Mouse (Mus musculus) erythroid progenitor cell, adult 5-6 weeks (primary cell): Measurements from ENCODE around the gene Ifit1. TPM values are rescaled to one million over a fixed set of nuclear protein-coding genes. Genes with fewer than 3 reads are reported as not detected.
"Not testable (repeated sequence)": the region's sequence is repeated elsewhere in the genome, so short reads cannot be mapped to it uniquely, and the experiment has no call there.

Experiments used
- ATAC-seq: replicated peaks from 2 replicates; pipeline ENCODE4 v1.8.0; 2016; ENCODE audit warnings: moderate number of reproducible peaks, mild to moderate bottlenecking, moderate TSS enrichment, inconsistent platforms; ENCODE audit not compliant: poor library complexity, low FRiP score, severe bottlenecking
- total RNA-seq, 2 experiments: library from RNA; stranded (forward) in 1 of 2; stranded (reverse) in 1 of 2; fragments of 150-400 nt in 1 of 2; fragments of 186-747, 209-891 nt in 1 of 2; gene quantifications; 2 replicates each; pipeline versions ENCODE4 v1.2.3 to v1.2.4; 2015 to 2017; ENCODE audit warnings: low replicate concordance in 2 of 2

Ifit1 gene
- total RNA-seq (2015; ENCODE audit: low replicate concordance) = 4.0 and 9.6 TPM in 2 replicates
- 4.9 and 11.6 TPM in 2 replicates for total RNA-seq (2017; ENCODE audit: low replicate concordance)

DNA sequence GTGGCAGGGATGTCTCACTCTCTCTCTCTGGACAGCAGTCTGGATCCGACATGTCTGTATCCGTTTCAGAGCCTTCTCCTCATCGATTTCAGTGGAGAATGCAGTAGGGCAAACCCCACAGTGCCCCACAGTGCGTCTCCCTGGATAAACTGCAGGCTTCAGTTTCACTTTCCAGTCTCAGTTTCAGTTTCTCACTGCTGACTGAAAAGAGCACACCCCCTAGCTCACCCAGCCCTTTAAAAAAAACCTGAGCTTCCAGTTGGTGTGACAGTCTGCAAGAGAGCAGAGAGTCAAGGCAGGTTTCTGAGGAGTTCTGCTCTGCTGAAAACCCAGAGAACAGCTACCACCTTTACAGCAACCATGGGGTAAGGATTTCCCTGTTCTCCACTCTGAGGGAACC is at the start of gene Ifit1, which contains the start of gene Ifit1bl2:
Gene Ifit1, plus strand, starts transcription at position 249 of the 400 bp plus-strand sequence.
Gene Ifit1bl2, minus strand, starts transcription at position 121 of the 400 bp plus-strand sequence.
- ATAC-seq = peak; percentile 58

DNA sequence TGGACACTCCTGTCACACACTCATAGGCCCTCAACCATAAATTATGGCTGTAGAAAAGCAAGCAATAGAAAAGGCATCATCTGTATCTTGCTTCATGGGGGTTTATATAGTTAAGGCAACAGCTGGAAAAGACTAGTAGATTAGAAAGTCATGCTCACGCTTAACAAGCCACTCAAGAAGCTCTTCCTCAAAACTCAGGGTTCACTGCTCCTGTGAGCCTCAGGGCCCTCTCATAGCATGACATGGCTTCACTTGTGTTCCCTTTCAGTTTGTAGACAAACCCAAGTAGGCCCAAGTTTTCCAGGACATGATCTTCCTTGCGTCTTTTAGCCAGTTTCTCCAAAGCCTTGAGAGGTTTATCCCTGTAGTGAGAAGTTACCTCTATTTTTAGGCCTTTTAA is 47.2 kb upstream of the Ifit1 start:
- ATAC-seq = no peak

DNA sequence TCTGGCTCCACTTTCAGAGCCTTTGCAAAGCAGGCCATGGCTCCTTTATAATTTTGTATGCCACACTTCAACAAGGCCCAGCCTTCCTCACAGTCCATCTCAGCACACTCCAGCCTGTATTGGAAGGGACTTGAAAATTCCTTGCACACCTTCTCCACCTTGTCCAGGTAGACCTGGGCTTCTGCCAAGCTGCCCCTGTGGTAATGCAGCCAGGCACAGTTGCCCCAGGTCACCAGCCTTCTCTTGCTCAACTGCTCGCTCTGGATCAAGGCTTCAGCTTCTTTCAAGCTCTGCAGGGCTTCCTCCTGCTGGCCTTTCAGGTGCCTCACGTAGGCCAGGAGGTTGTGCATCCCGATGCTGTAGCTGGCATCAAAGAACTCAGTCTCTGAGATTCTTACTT is 46.1 kb upstream of the Ifit1 start:
- ATAC-seq = not testable (repeated sequence)

DNA sequence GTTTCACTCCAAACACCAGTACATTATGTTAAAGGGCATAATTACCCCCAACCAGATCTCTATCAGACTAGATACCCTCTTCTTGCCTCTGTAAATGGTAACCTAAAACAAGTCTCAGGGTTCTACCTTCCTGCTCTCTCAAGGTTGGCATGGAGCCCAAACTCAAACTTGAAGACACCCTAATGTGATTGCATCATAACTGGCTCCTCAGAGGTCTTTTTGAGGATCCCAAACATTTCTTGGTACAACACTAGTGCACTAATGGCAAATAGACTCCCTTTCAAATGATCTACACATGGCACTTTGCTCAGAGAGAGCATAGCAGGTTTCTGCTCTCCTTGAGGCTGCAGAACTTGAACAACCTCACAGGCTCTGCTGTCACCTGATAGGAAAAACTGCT is 43.9 kb upstream of the Ifit1 start:
- no peak for ATAC-seq

DNA sequence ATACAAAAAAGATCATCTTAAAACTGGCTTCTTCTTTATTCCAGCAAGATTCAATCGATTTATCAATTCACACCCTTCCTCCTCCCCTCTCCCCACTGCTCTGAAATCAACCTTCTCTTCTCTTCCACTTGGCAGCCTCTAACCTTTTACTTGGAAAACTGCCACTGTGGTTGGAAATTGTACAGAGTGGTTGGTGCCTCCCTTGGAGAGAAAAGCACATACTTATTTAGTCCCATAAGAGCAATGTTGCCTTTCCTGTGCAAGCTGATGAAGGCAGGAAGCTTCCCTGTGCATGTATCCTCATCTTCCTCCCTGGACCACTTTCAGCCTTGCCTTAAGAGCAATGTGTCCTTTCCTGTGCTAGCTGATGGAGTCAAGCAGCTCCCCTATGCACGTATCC is 42.3 kb upstream of the Ifit1 start:
- no peak for ATAC-seq

DNA sequence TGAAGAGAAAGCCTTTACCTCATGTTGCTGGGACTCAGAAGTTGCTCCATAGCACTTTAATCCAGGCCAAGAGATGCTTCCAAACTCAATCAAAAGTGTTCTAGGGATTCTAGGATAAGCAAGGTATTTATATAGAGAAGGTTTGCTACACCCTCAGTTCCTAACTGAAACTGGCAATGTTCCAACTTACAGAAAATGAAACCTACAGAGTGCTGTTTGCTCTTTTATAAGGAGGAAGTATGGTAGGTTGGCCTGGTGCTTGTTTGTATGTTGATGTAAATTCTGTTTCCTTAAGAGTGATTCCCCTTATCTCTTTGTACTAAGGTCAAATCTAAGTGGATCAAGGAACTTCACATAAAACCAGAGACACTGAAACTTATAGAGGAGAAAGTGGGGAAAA is 41.4 kb upstream of the Ifit1 start:
- ATAC-seq = not testable (repeated sequence)

DNA sequence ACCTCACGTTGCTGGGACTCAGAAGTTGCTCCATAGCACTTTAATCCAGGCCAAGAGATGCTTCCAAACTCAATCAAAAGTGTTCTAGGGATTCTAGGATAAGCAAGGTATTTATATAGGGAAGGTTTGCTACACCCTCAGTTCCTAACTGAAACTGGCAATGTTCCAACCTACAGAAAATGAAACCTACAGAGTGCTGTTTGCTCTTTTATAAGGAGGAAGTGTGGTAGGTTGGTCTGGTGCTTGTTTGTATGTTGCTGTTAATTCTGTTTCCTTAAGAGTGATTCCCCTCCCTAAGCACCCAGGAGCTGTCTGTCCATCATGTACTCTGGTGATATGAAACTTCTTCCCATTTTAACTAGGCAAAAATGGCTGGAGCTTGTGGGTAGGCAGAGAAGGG is 38.8 kb upstream of the Ifit1 start, which contains the start of gene Ifit1bl1:
Gene Ifit1bl1, minus strand, starts transcription at position 69 of the 400 bp plus-strand sequence.
- ATAC-seq = not testable (repeated sequence)

DNA sequence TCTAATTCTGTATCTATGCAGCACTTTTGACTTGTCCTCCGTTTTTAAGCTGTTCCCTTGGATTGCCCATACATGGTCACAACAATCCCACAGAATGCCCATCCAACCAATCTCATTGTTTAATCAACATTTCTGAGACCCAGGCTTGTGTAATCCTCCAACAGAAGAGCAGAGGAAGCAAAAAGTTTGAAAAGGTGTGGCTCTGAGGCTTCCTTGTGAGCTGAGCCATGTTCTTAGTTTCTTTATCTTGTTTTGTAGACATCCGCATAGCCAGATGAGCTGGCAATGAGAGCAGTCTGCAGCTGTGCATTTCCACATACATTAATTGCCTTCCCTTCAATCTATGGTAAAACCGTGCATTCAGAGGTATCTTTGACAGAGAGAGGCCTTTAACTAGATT is 35.2 kb upstream of the Ifit1 start:
- no peak for ATAC-seq

DNA sequence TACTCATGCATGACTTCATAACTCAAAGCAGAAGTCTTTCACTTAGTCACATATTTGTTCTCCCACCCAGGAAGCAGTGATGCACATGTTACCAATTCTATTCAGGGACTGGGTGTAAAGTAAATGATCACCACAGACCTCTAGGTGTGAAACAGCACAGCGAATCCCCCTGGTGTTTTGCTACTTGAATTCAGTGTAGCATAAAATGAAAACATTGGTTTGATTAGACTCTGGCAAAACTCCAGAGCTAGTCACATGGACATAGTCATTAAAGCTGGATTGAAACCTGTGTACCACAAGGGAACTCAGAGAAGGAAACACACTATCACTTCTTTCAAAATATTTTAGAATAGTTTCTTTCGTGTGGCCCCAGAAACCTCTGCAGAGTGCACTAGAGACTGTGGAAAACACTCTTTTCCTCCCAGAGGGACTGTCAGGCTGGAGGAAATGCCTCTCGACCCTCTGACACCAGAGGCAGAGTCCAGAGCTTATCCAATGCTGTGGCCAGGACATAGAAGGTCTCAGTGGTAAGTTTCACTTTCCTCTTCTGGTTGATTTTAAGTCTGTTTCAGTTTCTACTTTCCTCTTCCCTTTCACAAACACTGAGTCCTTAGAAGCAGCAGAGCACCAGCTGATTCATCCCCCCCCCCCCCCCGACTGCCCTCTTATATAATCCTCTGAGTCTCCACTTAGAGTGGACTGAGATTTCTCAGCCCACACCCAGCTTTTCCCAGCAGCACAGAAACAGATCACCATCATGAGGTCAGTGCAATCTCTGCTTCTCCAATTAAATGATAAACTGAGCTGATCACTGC is 33.2 kb upstream of the Ifit1 start, which contains the start of gene Ifit3b:
Gene Ifit3b, plus strand, starts transcription at position 734 of the 815 bp plus-strand sequence.
- not testable (repeated sequence) for ATAC-seq

DNA sequence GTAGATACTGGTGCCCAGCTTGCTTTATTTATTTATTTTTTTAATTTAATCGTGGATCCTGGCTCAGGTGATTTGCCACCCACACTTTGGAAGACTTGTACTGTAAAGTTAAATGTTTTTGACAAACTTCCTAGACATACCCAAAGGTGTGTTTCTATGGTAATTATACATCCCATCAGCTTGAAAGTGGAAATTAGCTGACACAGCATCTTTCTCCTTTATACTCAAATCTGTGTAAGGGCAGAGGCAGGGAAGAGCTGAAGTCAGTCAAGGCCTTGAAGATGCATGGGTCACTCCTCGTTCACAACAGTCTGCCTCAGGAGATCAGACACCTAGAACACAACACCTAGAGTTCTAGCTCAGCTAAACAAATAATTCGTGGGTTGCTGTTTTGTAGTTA is 30.6 kb upstream of the Ifit1 start:
- not testable (repeated sequence) for ATAC-seq

DNA sequence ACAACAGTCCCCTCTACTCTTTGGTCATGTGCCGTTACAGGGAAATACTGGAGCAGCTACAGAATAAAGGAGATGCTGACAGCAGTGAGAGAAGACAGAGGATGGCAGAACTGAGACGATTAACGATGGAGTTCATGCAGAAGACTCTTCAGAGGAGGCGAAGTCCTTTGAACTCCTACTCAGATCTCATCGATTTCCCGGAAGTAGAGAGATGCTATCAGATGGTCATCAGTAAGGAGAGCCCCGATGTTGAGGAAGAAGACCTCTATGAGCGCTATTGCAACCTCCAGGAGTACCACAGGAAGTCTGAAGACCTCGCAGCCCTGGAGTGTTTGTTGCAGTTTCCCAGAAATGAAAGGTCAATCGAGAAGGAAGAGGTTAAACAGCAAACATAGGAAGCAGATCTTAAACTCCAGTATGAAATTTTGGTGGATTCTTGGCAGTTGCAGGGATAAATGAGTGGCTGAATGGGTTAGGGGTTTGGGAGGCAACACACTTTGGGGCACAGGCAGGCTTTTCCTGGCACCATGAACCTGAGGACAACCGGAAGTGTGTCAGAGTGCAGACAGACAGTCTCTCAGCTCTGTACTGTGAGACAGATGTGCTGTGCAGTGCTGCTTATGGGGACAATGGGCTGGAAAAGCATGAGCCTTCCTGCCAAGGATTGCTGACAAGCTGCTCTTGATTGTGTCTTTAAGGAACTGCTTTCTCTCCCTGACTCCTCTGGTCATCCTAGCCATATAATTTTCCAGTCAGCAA is 28.2 kb upstream of the Ifit1 start:
- ATAC-seq = not testable (repeated sequence)

DNA sequence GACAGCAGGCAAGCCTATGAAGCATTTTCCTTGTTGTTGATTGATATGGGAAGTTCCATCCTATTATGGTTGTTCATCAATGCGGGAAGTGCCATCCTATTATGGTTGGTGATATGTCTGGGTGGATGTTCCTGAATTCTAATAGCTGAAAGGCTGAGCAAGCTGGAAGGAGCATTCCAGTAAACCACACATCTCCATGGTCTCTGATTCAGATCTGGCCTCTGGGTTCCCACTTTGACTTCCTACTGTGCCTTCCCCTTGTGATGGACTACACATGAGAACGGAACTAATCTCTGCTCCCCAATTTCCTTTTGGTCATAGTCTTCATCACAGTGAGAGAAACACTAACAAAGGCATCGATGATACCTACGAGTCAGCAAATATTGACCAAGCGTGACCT is 19.8 kb upstream of the Ifit1 start:
- no peak for ATAC-seq

DNA sequence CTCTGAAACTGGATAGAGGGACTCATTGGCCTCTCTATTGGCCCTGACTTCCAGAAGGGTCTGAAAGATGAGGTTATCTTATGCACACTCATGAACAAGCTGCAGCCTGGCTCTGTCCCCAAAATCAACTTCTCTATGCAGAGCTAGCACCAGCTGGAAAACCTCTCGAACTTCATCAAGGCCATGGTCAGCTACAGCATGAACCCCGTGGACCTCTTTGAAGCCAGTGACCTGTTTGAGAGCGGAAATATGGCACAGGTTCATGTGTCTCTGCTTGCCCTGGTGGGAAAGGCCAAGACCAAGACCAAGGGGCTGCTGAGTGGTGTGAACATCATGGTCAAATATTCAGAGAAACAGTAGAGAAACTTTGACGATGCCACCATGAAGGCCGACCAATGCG is 16.9 kb upstream of the Ifit1 start:
- ATAC-seq = no peak

DNA sequence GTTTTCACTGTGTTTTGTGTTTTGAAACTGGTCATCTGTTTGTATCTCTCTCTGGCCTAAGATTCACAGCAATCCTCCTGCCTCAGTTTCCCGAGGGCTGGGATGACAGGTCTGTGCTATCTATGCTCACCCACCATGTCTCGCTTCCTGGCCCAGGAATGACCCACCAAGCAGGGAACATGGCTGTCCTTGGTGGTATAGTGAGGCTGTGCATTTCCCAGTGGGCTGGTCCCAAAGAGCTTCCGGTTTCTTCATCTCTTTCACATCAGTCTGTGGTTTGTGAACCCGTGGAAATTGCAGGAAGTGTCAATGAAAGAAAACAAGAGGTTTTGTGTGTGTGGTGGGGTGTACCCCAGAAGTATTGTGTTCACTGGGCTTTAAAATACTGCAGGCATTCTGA is 16.0 kb upstream of the Ifit1 start:
- ATAC-seq = no peak

DNA sequence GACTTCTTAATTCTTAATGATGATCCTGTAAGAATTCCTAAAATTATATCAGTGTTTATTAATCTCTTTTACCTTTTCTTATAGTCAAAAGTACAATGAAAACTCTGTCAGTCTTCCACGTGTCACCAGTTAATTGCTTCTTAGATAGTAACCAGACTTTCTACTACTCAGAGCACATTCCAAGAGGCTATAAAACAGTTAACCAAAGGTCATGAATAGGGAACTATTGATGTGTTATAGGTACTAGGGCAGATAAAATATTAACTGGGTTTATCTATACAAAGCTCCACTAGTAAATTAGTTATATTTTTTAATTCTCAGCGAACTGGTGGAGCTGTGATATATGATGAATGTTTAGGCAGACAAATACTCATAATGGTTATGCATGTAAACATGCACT is 13.2 kb upstream of the Ifit1 start:
- ATAC-seq = no peak

DNA sequence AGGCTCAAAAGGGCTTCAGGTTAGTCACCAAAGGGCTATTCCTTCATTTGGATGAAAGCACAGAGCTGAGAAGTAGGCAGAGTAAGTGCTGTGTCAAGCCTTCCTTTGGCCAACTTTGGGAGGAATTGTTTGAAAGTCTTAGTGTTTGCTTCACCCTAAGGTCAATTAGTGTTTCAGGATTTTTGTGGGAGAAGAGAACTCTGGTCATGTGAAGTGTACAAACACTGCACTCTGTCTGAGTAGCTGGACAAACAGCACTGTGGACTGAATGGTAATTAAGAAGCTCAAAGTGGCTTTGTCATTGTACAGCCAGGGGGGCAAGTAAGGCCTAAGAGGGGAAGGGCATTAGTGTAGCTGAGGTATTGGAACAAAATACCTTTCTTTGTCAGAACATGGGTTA is 9.2 kb upstream of the Ifit1 start:
- ATAC-seq = no peak

DNA sequence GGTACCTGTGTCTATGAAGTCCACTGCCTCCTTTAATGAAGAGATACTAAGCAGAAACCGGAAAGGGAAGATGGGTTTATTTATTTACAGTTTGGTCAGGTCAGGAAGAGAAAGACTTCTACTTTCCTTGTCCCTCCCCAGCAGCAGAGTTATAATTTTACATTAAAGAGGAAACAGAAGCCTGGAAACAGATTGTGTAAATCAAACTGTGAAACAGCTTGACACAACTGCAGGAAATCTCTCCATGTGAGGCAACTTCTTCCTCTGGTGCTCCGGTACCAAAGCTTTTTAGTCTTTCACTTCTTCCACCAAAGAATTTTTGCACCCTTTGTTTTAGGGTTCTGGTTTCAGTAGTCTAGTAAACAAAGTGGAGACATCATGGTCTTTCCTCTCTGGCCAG is 7.2 kb upstream of the Ifit1 start:
- no peak for ATAC-seq

DNA sequence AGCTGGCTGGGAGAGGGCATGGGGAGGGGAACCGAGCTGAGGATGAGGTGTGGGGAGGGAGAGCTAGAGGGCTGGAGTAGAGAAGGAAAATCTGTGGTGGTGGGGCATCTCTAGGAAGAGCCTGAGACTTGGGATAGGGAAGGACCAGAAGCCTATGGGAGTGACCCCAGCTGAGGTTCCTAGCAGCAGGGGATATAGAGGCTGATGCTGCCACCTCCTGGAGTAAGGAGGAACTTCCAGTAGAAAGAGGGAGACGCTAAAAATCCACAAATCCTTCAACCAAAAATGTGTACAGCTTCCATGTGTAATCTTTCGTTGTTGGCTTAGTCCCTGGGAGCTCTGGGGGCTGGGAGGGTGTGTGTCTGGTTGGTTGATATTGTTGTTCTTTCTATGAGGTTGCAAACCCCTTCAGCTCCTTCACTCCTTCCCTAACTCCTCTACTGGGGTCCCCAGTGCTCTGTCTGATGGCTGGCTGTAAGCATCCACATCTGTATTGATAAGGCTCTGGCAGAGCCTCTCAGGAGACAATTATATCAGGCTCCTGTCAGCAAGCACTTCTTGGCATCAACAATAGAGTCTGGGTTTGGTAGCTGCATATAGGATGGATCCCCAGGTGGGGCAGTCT is 3.6 kb upstream of the Ifit1 start:
- ATAC-seq = peak; percentile 85

DNA sequence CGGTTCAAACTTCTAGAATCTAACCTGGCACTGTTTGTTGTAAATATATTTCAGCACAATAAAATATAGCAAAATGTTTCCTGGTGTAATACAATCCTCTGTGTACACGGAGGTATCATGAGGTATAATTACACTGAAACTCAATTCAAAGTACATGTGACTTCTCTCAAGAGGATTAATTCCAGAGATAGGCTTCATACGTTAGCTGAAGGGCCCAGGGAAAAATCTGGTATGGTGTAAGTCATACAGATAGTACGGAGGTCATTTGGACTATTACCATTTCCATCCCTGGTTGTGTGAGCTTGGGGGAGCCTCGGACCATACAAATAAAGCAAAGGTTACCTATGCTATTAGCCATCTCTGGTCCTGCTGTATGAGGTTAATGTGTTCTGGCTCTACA is 1.9 kb downstream of the Ifit1 start:
- no peak for ATAC-seq

DNA sequence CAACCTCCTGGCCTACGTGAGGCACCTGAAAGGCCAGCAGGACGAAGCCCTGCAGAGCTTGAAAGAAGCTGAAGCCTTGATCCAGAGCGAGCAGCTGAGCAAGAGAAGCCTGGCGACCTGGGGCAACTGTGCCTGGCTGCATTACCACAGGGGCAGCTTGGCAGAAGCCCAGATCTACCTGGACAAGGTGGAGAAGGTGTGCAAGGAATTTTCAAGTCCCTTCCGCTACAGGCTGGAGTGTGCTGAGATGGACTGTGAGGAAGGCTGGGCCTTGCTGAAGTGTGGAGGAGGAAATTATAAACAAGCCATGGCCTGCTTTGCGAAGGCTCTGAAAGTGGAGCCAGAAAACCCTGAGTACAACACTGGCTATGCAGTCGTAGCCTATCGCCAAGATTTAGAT is 7.0 kb downstream of the Ifit1 start:
- not testable (repeated sequence) for ATAC-seq
